Mouse (Mus musculus): ENCODE measurements at regions not wholly inside any gene's neighbourhood (a gene's known extent, or its start where the extent isn't known, plus 50 kb on each side); places are given as distances from the start of the nearest gene placed in this dataset.

DNA sequence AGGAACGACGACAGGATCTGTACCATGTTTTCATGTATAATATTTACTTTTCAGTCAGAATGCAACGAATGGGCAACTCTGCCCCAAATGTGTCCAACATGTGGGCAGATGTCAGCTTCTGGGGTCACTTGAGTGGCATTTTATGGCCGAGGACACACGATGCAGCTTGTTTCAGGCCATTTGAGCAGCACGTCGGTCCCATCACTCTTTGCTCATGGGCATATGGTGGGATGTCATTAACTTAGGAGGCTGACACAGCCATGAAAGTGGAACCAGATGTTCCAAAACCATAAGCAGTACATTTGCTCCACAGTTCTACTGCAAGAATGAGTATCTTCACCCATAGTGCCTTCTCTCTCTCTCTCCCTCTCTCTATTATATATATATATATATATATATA, 499.1 kb upstream of the Sox9 start:
- TF ChIP-seq POLR2A (IDR thresholded peaks at IDR 0.05; ENCODE audit: control insufficient read depth in 1 of 2, insufficient read depth in 1 of 2, low read depth in 1 of 2, low read length in 2 of 2, poor library complexity in 1 of 2): no peak
- TF ChIP-seq HCFC1 (IDR thresholded peaks at IDR 0.05; ENCODE audit: low read depth, low read length): no peak
- TF ChIP-seq BHLHE40 (IDR thresholded peaks at IDR 0.05; ENCODE audit: borderline replicate concordance, low read depth, low read length): no peak
- TF ChIP-seq TAL1 (IDR thresholded peaks at IDR 0.05; ENCODE audit: low read length): no peak
